Mouse (Mus musculus) adrenal gland, postnatal 25 days (tissue): Measurements from ENCODE around the gene Hjurp. TPM values are rescaled to one million over a fixed set of nuclear protein-coding genes. Genes with fewer than 3 reads are reported as not detected.

ENCODE experiments used
- DNase-seq: peaks from one replicate; pipeline ENCODE4 v3.0.0; 2021; ENCODE audit warnings: mixed read lengths
- total RNA-seq: library from RNA; stranded (reverse); gene quantifications from 2 replicates; pipeline ENCODE4 v1.2.3, GENCODE M21; 2021

Gene Hjurp
- total RNA-seq, 1 experiment from 2014 or later: 64.0 TPM

DNA sequence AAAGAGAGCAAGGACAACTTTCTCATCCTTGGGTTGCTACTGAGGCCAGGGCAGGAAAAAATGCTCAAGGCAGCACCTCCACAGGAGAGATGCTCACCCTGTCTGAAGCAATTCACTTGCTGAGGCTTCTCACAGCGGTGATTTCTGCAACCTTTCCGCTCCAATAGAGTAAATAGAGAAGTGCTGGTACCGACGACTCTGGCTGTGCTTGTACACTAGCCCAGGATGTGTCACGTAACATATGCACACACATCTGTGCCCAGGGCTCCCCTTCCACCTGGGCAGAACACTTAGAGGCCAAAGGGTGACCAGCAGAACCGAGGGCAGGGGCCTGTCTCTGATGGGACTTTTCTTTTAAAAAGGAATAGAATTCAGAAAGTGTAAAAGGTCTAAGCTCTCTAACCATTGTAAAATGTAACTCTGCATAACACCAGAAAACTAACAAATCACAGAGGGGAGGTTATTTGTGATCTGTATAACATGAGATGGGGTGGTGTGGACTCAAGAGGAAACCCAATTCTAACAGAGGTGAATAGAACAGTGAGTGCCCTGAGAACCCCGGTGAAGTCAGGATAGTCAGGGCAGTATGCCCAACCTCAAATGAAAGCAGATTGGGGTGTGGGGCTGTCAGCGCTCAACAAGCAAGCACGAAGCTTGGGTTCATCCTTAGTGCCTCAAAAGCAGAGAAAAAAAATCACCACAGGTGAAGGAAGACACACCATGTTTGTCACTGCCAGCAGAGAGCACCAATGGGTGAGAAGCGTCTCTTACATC is 16.6 kb downstream of the Hjurp start:
- DNase-seq: no peak

DNA sequence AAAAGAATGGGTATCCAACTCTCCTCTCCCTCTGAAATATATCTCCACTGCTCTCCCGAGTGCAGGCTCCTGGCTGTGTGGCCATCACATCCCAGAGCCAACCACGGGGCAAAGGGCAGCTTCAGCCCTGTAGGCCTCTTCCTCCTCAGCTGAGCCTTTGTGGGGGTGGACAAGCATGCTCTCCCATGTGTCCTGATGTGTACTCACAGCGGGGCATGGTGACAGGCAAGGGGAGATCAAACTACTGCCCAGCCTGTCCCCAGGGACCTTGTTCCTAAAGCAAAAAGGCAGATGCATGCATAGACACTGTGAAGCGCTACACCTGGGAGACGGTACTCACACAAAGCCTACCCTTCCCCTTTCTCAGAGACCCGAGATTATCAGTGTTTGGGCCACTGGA is 17.3 kb downstream of the Hjurp start:
- no peak for DNase-seq

DNA sequence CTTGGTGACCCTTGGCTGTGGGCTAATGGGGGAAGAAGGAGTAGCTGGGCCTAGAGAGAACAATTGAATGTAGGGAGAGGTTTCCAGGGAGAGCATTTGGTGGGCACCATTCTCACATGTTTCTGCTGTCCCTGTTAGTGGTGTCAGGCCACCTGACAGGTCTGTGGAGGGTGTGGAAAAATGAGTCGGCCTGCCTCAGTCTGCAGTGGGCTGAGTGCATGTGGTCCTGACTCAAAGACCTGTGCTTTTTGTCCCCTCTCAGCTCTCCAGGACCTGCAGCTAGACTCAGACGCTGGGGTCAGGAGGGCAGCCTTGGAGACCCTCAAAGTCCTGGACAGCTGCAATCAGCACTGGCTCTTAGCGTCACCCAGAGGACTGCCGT is 17.8 kb downstream of the Hjurp start:
- DNase-seq: no peak

DNA sequence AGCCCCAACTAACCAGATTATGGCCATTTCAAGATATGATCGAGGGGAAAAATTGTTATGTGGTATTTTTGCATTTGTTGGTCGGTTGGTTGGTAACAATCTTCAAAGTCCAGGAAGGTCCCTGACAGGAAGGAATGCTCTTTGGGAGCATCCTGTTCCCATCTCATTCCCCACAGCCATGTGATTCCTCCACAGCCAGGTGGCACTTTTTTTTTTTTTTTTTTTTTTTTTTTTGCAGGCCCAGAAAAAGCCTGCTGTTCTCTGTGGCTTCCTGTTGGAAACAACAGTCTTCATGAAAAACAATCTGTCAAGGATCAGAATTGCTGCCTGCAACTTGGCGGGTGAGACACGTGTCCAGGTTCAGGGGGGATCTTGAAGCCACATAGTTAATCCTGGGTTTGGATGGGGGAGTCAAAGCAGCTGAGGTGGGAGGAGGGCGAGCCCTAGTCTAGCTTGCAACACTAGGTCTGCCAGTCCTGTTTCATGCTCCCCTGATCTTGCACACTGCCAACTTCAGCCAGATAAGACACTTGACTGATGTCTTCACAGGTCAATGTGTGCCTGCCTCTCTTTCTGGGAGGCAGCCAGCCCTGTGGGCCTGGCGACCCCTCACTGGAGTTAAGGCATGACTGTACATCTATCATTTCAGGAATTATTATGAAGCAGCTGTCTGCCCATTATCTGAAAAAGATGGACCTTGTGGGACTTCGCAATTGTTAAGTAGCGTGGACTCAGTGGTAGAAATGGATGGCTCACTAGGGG is 18.4 kb downstream of the Hjurp start:
- no peak for DNase-seq

DNA sequence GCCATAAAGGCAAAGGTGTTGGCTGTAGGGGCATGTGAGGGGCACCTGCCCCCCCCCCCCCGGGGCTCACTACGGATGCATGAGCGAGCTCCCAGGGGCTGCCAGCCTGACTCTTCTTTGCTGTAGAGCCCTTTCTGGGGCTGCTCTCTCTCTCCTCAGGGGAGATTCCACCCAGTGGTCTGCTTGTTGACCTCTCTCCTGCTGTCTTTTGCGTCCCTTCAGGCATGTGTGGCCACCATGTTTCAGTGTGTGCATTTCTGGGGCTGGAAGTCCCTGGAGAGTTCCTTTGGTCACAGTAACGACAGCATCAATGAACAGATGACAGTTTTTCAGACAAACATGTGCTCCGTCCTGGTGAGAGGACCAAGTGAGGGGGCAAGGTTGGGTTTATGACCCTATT is 19.1 kb downstream of the Hjurp start:
- DNase-seq: no peak

DNA sequence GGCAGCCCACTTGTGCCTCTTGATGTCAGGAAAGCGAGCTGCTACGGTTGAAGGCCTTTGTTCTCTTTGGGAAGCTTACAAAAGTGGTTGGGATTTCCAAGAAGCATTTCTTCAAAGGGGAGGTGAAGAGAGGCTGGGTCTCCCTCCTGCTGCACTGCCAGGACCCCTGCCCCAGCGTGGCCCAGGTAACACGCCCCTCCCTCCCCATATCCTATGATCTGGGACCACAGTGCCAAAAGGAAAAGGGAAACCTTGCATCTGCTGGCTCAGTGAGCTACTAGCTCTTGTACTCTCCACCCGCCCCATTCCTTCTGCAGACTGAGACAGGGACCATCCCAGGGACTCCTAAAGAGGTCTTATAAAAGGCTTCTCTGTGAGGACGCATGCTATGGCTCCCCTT is 19.8 kb downstream of the Hjurp start:
- no peak for DNase-seq

DNA sequence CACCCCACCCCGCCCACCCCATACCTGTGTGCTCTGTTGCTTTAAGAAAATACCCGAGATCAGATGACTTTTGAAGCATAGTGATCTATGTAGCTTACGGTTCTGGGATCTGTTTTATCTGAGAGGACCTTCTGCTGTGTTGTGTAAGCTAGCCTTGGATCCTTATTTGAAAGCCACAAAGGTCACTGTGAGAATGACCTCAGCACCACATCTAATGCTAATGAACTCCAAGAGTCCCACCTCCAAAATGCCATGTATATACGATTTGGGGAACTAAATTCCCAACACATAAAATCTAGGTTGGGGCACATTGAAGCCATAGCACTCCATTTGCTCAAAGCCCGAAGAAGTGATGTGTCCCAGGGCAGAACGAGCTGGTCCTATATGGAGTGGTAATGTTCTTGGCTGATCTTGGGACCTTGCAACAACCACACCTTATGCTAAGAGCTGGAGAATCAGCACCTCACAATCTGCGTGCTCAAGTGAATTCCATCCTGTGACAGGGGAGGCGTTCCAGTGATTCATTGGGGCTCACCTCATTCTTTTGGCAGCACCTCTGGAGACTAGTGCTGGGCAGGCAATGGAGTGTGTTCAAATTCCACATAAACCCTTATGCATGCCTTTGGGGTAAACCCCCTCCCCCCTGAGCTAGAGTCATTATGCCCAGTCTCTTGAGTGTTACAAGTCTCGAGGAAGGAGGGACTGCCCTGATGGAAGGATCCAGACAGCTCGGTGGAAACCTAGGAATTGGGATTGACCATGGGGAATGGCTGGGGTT is 20.4 kb downstream of the Hjurp start:
- no peak for DNase-seq

DNA sequence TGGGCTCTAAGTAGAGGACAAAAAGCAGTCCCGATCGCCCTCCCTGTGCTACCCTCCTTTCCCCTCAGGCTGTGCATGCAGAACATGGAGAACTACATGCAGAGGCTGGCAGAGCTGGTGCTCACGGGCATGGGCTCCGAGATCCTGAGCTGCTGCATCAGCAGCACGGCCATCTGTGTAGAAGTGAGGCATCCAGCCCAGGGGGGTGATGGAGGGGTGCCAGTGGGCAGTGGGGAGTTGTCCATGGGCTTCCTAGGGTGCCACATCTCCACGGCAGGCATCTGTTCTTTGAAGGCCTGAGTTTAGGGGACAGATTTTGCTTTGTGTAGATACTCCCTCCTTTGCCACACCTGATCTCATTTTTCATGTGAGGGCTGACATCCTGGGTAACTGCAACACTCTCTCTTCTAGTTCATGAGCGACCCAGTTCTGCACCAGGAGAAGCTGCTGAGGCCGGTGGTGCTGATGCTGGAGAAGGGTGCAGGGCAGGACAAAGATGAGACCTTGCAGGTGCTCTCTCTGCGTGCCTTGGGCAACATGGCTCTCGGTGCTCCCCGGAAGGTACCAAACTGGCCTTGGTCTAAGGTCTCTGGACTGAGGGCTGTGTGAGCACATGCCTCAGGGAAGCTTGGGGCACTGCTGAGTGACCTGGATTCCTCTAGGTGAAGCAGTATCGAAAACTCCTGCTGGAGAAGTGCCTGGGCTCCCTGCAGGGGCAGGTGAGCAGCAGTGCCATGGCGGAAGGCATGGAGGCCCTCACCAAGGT is 21.3 kb downstream of the Hjurp start:
- no peak for DNase-seq

DNA sequence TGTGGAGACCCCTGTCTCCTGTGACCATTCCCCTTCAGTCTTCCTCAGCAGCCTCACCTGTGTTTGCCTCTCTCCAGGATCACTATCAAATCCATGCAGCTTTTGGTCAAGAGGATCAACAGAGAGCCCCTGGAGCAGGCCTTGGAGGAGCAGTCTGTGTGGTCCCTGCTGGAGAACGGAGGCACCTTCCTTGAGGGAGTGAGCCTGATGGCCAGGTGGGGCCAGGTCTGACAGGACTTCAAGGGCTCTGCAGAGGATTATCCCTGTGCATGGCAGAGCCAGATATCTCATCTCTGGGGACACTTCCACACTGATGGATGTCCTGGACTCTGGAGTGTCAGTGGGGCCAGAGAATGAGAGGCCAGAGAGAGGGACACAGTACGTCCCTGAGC is 22.0 kb downstream of the Hjurp start:
- no peak for DNase-seq

DNA sequence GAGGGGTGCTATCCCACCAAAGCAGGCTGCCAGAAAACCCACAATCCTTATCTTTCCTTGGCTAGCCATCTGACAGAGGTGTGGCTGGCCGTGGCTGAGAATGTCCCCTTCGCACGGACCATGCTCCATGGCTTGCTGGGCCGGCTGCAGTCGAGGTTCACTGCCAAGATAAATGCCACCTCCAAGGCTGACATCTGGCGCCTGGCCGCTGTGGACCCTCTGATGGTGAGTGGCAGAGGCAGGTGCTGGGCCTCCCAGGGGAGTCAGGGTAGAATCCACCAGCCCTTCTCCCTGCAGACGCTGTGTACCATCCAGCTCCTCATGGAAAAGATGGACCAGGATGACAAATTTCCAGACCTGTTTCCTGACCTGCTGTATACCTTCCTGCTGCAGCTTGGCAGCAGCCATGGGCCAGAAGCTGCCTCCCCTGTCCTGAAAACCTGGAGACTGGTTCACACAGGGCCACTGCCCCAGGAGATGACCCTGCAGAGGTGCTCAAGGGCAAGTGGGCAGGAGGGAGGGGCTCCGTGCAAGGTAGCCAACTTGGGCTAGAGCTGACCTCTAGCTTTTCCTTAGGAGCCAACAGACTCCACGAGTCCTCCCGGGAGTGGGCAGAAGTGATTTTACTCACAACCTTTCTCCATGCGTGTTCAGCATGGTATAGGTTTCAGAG is 22.5 kb downstream of the Hjurp start:
- DNase-seq: no peak

DNA sequence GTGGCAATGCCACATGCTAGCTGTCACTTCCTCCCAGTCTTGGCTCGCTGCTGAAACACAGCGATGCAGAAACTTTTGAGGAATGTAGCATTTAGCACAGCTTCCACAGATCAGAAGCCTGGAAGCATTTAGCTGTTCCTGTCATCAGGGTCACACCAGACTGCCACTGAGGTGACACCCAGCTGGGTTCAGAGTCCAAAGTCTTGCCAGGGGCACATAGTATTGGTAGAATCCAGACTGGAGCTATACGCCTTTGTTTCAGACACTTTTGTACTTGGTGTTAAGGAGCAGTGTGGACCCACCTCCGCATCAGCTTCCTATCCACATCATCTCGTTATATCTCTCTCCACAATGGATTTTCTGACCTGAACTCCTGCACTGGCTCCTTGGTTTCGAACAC is 23.9 kb downstream of the Hjurp start:
- no peak for DNase-seq

DNA sequence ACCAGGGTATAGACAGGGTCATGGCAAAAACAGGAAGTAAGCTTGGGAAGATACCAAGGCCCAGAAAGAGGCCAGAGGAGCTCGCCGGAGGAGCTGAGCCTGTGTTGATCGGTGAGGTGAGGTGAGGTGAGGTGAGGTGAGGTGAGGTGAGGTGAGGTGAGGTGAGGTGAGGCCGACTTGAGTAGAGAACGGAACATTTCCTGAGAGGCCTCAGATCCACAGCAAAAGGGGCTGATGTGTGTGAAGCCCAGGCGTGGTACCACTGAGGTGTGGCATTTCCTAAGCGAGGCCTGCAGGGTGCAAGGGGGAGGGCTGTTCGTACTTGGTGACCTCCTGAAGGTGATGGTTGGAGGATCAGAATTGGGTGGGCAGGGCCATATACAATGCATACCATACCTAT is 24.3 kb downstream of the Hjurp start:
- no peak for DNase-seq

DNA sequence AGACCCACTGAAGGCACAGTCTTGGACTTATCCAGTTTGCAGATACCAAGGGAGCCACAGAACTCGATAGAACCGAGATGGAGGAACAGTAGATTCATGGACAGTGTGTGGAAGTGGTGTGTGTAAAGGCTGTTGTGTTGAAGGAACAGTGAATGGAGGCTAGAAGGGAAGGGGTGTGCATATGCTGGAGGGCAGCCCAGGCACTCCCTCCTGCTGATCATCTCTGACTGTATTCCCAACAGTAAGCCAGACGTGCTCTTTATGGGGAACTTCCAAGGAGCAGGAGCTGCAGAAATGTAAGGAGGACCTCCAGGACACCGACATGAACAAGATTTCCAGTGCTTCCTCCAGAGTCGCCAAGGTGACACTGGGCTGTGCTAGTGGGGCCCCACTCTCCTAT is 27.4 kb downstream of the Hjurp start:
- DNase-seq: no peak

DNA sequence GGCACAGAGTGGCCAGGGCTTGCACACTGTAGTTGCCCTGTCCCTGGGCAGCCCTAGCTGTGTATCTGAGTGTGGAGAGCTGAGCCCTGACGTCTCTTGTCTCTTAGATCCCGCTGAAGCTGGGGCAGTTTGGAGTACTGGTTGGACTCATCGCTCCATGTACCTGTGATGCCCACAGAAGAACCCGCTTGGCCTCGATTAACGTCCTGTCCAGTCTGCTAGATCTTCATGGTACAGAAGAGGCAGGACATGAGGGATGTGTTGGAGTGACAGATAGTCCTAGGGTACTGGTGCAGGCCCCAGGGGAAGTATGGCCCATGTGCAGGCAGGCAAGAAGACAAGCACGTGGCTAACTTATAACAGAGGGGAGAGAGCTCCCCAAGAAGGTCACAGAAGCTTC is 27.8 kb downstream of the Hjurp start:
- no peak for DNase-seq

DNA sequence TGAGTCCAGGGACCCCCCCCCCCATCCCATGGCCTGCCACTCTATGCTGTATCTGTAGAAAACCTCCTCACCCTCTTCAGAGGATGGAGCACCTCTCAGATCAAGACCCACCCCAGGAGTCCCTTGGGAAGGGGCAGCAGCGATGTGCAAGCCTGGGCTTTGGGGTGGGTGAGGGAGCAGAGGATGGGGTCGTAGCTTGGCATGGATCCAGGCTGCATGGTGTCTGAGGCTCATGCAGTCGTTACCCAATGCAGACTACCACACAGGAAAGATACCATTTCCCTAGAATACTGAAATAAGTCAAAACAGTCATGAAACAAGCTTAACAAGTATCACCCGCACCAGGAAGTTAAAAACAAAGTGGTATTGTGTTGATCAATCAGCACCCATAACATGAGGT is 28.8 kb downstream of the Hjurp start:
- DNase-seq: no peak

DNA sequence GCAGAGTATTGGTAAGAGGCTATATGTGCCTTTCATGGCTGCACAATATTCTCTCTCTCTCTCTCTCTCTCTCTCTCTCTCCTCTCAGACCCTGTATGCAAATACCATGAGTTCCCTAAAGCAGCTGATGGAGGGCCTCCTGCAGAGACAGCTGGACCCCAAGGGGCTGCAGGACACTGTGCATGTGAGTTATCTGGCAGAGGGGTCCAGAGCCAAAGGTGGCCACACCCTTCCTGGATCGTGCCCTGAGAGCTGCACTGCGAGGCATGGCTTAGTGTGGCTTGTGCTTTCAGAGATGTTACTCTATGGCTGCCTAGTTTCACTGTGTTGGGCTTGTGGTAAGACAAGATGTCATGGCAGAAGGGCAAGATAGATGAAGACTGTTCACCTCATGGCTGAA is 29.8 kb downstream of the Hjurp start:
- DNase-seq: no peak

DNA sequence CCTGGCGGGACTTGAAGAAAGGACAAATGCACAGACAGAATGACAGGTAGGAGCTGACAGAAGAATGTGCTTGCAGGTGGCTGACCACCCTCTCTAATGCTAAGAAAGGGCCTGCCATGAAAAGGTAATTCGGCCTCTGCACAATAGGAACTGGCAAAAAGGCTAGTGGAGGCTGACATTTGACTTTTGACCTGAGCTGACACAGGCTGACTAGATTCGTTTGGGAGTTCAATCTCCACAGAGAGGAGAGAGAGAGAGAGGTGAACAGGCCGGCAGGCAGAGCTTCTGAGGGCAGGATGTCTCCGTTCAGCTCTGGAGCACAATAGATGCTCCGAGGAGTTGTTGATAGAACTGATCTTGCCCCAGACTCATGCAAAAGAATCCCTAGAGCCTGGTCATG is 31.0 kb downstream of the Hjurp start:
- no peak for DNase-seq

DNA sequence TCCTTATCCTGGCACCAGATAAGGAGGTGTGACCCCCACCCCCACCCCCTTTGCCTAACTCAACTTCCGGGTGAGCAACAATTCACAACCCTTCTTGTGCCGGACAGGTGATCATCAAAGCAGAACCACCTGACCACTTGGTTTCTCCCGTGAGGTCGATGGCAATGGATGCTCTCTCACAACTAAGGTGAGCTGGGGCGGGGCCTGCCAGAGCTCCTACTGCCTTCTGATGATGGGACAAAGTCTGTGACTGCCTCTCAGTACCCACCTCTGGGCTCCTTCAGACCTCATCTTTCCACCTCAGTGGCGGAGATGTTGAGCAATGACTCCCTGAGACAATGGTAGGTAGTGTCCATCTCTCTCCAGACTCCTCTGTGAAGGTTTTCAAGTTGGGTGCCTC is 31.6 kb downstream of the Hjurp start:
- DNase-seq: no peak

DNA sequence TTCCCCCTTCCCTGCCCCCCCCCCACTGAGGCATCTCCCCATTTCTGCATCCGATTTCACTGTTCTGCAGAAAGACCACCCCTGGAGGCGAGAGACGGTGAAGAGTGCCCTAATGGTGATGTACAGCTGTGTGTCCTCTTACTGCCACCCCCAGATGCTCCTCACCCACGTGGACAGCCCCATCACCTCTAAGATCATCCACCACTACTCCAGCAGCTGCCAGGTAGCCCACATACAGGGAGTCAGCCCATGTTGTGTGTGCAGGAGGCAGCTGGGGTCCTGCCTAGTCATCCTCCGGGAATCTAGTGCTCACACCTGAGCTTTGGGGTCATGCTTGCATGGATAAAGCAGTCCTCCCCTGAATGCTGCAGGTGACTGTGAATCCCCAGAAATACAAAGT is 33.6 kb downstream of the Hjurp start:
- no peak for DNase-seq

DNA sequence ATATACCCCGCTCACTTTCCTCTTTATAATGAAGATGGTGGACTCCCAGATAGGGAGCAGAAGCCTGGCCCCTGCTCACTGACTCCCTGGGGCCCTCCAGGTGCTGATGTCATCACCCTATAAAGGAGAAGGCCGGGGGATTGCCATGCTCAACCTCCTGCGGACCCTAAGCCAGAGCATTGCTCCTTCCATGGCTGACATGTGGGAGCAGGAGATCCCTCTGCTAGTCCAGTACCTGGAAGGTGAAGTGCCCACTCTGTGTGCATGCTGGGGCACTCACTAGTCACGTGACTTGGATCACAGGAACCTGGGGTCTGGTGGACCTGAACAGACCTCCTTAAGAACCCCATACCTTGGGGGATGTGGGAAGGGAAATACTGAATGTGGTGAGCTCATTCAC is 36.9 kb downstream of the Hjurp start:
- no peak for DNase-seq

DNA sequence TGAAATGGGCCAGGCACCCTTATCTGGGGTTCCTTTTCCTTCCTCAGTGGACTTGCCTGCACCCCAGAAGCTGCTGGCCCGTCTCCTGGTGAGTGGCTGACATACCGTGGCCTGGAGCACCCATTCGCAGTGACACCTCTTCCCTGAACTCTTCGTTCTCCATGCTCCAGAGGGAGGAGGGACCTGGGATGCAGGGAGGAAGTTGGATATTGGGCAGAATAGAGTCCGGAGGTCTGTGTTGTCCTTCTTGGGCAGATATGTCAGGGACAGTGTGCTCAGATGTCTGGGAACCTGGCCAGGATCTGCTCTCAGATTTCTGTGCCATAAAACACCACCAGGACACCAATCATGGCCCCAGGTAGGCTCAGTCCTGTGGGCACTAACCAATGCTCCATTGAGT is 37.4 kb downstream of the Hjurp start:
- no peak for DNase-seq

DNA sequence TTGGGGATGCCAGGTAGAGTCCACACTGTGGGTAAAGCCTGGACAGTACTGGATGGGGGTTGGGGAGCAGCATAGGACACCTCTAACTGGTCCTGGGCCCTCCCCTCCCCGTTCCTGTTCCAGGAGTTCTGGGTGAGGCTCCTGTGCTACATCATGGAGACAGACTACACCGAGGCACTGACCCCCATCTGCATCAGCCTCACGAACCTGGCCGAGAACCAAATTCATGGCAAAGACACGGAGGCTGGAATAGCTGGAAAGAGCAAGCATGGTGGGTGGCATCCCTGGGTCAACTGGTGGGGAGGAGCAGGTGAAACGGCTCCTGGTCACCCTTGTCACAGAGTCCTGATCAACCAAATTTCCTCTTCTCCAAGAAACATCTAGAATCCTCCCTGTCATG is 38.7 kb downstream of the Hjurp start:
- DNase-seq: no peak
